Mouse (Mus musculus): ENCODE data around the gene Cav1. TPM values are rescaled to one million over a fixed set of nuclear protein-coding genes. Genes with fewer than 3 reads are reported as not detected.

Gene Cav1
- not detected in 2 replicates for polyA plus RNA-seq (2012)

DNA sequence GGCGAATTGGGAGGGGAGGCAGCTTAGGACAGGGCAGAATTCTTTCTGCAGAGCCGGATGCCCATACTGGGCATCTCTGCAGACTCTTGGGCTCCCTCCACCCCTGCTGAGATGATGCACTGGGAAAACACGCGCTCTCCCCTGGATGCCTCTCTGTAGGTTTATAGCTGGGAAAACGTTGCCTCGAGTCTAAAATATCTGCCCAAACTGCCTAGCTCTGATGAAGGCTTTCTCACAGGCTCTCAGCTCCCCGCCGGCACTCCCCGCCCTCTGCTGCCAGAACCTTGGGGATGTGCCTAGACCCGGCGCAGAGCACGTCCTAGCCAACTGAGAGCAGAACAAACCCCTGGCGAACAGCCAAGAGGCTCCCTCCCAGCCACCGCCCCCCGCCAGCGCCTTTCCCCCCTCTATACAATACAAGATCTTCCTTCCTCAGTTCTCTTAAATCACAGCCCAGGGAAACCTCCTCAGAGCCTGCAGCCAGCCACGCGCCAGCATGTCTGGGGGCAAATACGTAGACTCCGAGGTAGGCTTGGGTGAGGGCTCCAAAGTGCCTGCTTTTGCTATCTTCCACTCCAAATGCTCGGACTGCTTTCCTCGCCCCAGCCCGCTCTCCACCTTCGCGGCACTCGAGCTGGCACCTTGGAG, at the start of gene Cav1:
Gene Cav1, plus strand, starts transcription at position 382 of the 648 bp plus-strand sequence.
- no peak within 1 kb of the TSS for H3K4me3 ChIP-seq (replicated peaks)
- no peaks in the 10 kb centered on the region for H3K36me3 ChIP-seq (ENCODE audit: control insufficient read depth)
- no peaks in the 10 kb centered on the region for H3K9me3 ChIP-seq (ENCODE audit: control insufficient read depth, low read length)
- H3K27me3 ChIP-seq (ENCODE audit: control insufficient read depth), result peaks cover 31% of the 10 kb centered on the region
- no peaks in the 10 kb centered on the region for H3K4me1 ChIP-seq (ENCODE audit: control insufficient read depth)
- TF ChIP-seq TAL1 (IDR thresholded peaks at IDR 0.05; ENCODE audit: low read length), result no peak
- no peak for TF ChIP-seq GATA1 (IDR thresholded peaks at IDR 0.05; ENCODE audit: low read length)

DNA sequence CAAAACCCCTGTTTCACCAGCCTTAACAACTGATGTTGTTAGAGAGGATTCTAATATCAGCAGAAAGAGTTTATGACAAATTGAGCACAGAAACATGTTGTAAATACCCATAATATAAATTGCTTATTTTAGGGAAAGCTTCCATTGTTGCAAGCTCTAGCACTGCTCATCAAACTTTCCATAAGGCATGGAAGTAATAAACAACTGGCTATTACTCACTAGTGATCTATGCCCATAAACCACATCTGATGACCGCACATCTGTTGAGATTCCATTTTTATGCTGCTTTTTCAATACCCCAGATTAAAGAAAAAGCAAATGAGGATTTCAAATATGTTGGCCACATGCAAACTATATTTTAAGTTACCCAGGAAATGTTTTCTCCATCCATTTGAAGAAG, 48.0 kb upstream of the Cav1 start:
- Histone ChIP-seq H3K27me3 (ENCODE audit: control insufficient read depth) (no peaks in the 10 kb centered on the region), H3K4me1 (ENCODE audit: control insufficient read depth) (no peaks in the 10 kb centered on the region), H3K9me3 (ENCODE audit: control insufficient read depth, low read length) (no peaks in the 10 kb centered on the region), H3K4me3 (replicated peaks) (no peak overlapping the region), H3K36me3 (ENCODE audit: control insufficient read depth) (no peaks in the 10 kb centered on the region)
- TF ChIP-seq TAL1 (IDR thresholded peaks at IDR 0.05; ENCODE audit: low read length), result no peak

DNA sequence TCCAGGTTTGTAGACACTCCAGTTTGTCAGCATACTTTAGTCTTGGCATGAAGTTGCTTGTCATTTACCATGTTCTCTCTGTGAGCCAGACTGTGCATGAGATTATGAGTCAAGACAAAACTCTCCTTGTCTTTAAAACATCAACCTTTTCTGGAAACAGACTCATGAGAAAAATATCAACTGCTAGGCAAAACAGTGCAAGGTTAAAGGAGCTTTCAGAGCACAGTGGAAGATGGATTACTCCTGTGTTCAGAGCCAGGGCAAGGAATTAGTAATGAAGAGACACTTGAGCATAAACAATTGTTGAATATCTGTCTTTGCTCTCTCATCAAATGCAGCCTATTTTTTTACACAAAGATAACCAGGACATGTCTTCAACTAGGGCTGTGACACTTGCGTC, 47.2 kb upstream of the Cav1 start:
- TF ChIP-seq GATA1 (IDR thresholded peaks at IDR 0.05; ENCODE audit: low read length), result no peak
- TF ChIP-seq TAL1 (IDR thresholded peaks at IDR 0.05; ENCODE audit: low read length), result no peak
- Histone ChIP-seq H3K27me3 (ENCODE audit: control insufficient read depth) (no peaks in the 10 kb centered on the region), H3K36me3 (ENCODE audit: control insufficient read depth) (no peaks in the 10 kb centered on the region), H3K4me1 (ENCODE audit: control insufficient read depth) (no peaks in the 10 kb centered on the region), H3K9me3 (ENCODE audit: control insufficient read depth, low read length) (no peaks in the 10 kb centered on the region), H3K4me3 (replicated peaks) (no peak overlapping the region)

DNA sequence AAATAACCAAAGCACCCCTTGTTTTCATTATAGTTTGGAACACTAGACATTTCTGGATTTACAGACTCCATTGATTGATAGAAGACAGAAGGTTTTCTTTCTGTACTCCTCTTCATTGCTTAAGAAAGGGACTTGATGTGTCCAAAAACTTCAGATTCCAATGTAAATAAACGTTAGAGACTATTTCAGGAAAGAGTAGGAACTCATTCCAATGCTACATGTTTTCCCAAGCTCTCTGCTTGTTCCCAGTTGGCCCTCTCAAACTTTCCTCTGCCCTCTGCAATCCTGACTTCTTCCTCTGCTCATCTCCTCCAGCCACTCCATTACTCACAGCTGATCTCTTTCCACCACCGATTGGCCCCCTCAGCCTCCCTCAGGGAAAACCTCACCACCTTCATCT, 43.3 kb upstream of the Cav1 start:
- TF ChIP-seq TAL1 (IDR thresholded peaks at IDR 0.05; ENCODE audit: low read length), result no peak
- TF ChIP-seq GATA1 (IDR thresholded peaks at IDR 0.05; ENCODE audit: low read length), result no peak
- Histone ChIP-seq H3K36me3 (ENCODE audit: control insufficient read depth) (no peaks in the 10 kb centered on the region), H3K4me3 (replicated peaks) (no peak overlapping the region), H3K27me3 (ENCODE audit: control insufficient read depth) (no peaks in the 10 kb centered on the region), H3K4me1 (ENCODE audit: control insufficient read depth) (no peaks in the 10 kb centered on the region), H3K9me3 (ENCODE audit: control insufficient read depth, low read length) (no peaks in the 10 kb centered on the region)

DNA sequence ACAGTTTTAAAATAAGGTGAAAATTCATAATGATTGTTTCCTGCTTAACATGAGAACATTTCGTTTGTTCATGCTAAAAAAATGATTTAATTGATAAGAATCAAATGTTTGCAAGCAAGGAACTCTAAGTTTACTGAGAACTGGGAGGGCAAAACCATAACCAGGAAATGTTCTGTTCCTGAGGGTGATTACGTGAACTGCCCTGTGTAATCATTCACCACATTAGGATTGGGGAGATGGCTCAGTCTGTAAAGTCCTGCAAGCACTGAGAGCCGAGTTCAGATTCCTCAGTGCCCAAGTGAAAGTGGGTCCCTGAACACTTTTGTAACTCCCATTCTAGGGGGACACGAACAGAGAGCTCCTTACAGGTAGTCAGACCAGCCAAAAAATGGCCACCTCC, 41.1 kb upstream of the Cav1 start:
- TF ChIP-seq GATA1 (IDR thresholded peaks at IDR 0.05; ENCODE audit: low read length) (no peak), TAL1 (IDR thresholded peaks at IDR 0.05; ENCODE audit: low read length) (no peak)
- no peaks in the 10 kb centered on the region for H3K4me1 ChIP-seq (ENCODE audit: control insufficient read depth)
- H3K27me3 ChIP-seq (ENCODE audit: control insufficient read depth), result no peaks in the 10 kb centered on the region
- H3K36me3 ChIP-seq (ENCODE audit: control insufficient read depth), result no peaks in the 10 kb centered on the region
- H3K9me3 ChIP-seq (ENCODE audit: control insufficient read depth, low read length), result no peaks in the 10 kb centered on the region
- H3K4me3 ChIP-seq (replicated peaks), result no peak overlapping the region

DNA sequence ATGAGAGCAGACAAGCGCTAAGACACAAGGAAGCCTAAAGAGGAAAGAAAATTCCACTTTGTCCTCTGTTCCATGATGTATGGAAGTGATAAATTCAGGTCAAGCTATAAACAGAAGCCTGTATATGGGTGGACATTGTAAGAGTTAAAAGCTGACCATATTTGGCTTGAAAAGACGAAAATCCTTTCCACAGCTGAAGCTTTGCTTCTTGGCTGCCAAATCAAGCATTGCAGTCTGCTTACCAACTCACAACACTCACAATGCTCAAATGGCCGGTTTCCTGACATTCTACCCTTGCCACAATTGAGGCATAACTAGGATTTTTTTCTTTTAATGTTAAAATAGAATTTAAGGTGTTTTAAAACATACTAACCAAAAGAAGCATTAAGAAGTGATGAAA, 39.7 kb upstream of the Cav1 start:
- no peaks in the 10 kb centered on the region for H3K4me1 ChIP-seq (ENCODE audit: control insufficient read depth)
- no peaks in the 10 kb centered on the region for H3K36me3 ChIP-seq (ENCODE audit: control insufficient read depth)
- H3K27me3 ChIP-seq (ENCODE audit: control insufficient read depth), result no peaks in the 10 kb centered on the region
- no peaks in the 10 kb centered on the region for H3K9me3 ChIP-seq (ENCODE audit: control insufficient read depth, low read length)
- no peak overlapping the region for H3K4me3 ChIP-seq (replicated peaks)
- TF ChIP-seq GATA1 (IDR thresholded peaks at IDR 0.05; ENCODE audit: low read length) (no peak), TAL1 (IDR thresholded peaks at IDR 0.05; ENCODE audit: low read length) (no peak)

DNA sequence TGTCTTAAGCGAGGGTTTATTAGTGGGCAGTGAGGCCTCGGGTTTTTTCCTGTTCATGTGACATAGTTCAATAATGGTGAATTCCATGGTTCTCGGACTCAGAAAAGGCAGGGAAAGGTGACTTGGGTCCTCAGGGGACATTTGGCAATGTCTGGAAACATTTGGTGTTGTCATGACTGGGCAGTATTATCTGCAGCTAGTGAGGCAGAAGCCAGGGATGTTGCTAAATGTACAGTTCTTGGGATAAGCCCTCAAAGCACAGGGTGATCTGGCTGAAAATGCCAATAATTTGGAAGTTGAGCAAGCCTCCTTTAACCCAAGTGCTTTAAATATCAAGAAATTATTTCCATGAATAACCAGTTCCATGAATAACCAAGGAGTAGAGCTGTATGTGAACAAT, 27.8 kb upstream of the Cav1 start:
- H3K27me3 ChIP-seq (ENCODE audit: control insufficient read depth), result peaks cover 14% of the 10 kb centered on the region
- no peaks in the 10 kb centered on the region for H3K36me3 ChIP-seq (ENCODE audit: control insufficient read depth)
- no peaks in the 10 kb centered on the region for H3K9me3 ChIP-seq (ENCODE audit: control insufficient read depth, low read length)
- TF ChIP-seq GATA1 (IDR thresholded peaks at IDR 0.05; ENCODE audit: low read length) (no peak), TAL1 (IDR thresholded peaks at IDR 0.05; ENCODE audit: low read length) (no peak)
- H3K4me3 ChIP-seq (replicated peaks), result no peak overlapping the region
- no peaks in the 10 kb centered on the region for H3K4me1 ChIP-seq (ENCODE audit: control insufficient read depth)

DNA sequence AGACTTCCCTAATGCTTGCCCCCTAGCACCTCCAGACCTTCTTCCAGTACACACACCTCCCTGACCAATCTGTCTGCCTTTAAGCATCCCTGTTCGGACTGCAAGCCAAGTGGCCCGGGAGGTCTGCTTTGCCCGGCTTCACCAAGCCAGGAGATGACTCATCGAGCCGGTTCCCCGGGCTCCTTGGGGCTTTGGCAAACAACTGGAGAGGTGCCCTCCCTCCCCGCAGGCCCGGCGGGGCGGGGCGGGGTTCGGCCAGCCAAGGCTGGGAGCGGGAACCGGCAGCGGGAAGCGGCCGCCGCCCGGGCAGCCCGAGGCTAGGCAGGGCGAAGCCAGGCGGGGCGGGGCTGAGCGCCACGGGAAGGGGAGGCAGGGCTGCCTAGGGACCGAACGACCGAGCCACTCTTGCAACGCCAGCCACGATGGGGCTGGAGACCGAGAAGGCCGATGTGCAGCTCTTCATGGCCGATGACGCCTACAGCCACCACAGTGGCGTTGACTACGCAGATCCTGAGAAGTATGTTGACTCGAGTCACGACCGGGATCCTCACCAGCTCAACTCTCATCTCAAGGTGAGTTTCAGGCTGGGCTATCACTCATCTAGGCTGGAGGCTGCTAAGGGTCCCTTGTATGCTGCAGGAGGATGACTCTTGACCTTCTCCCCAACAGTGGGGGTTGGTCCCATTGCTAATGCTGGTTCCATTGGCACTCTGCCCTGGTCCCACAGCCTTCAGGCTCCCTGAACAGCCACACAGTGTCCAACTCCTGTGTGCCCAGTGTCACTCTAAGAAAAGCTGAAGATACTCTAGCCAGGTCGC, 25.0 kb upstream of the Cav1 start, which contains the start of gene Cav2:
Gene Cav2, plus strand, starts transcription at position 247 of the 818 bp plus-strand sequence.
- H3K4me3 ChIP-seq (replicated peaks), result peak within 1 kb of the TSS; percentile 15
- TF ChIP-seq TAL1 (IDR thresholded peaks at IDR 0.05; ENCODE audit: low read length), result no peak
- no peak for TF ChIP-seq GATA1 (IDR thresholded peaks at IDR 0.05; ENCODE audit: low read length)
- no peaks in the 10 kb centered on the region for H3K9me3 ChIP-seq (ENCODE audit: control insufficient read depth, low read length)
- H3K4me1 ChIP-seq (ENCODE audit: control insufficient read depth), result no peaks in the 10 kb centered on the region
- peaks cover 14% of the 10 kb centered on the region for H3K27me3 ChIP-seq (ENCODE audit: control insufficient read depth)
- H3K36me3 ChIP-seq (ENCODE audit: control insufficient read depth), result no peaks in the 10 kb centered on the region

DNA sequence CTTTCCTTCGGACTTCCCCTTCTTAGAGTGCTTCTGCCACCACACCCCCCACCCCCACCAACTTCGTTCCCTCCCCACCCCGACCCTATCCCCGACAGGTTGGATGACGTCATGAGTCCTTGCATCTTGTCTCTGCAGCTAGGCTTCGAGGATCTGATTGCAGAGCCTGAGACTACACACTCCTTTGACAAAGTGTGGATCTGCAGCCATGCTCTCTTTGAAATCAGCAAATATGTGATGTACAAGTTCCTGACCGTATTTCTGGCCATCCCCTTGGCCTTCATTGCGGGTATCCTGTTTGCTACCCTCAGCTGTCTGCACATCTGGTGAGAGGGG, 24.4 kb upstream of the Cav1 start:
- no peak for TF ChIP-seq TAL1 (IDR thresholded peaks at IDR 0.05; ENCODE audit: low read length)
- TF ChIP-seq GATA1 (IDR thresholded peaks at IDR 0.05; ENCODE audit: low read length), result no peak
- Histone ChIP-seq H3K36me3 (ENCODE audit: control insufficient read depth) (no peaks in the 10 kb centered on the region), H3K27me3 (ENCODE audit: control insufficient read depth) (peaks cover 14% of the 10 kb centered on the region), H3K9me3 (ENCODE audit: control insufficient read depth, low read length) (no peaks in the 10 kb centered on the region), H3K4me3 (replicated peaks) (no peak overlapping the region), H3K4me1 (ENCODE audit: control insufficient read depth) (no peaks in the 10 kb centered on the region)
